In genomic region chr9:54316363-54316762, GRCm38 (mm10) we compare ENCODE assay signal across 27 mouse cellular contexts. TPM values are rescaled to one million over a fixed set of nuclear protein-coding genes. Genes with fewer than 3 reads are reported as not detected.
DNase-seq lines count a peak whose midpoint lies in the region; ATAC-seq and TF ChIP-seq lines count a peak whose summit lies in the region.
"Had no signal": no experiment of that assay in that cellular context is flagged by ENCODE, and none has a peak within 500 bp of the region (broad histone marks: within the 10 kb centered on the region; RNA-seq: fewer than 3 reads in every experiment).

No protein-coding gene starts in this region.

- no peak overlapping the region for H3K4me3 ChIP-seq in intestine, postnatal 0 days (ENCODE audit: low read depth, low read length)
- no peak overlapping the region for H3K4me3 ChIP-seq in intestine, embryonic 16.5 days (ENCODE audit: low read length)
- H3K4me3 ChIP-seq in liver, postnatal 0 days (ENCODE audit: low read depth, low read length) = no peak overlapping the region
- no peak overlapping the region for H3K4me3 ChIP-seq in liver, embryonic 12.5 days
- no peak overlapping the region for H3K4me3 ChIP-seq in stomach, postnatal 0 days (ENCODE audit: low read depth, low read length)
- H3K4me3 ChIP-seq: forebrain, embryonic 13.5 days; heart, embryonic 15.5 days; hindbrain, embryonic 13.5 days; intestine, embryonic 15.5 days; liver, embryonic 15.5 days; midbrain, embryonic 12.5 days had no signal

- 66% methylated on average over 9 of the region's 9 CpGs for WGBS in intestine, postnatal 0 days
- 74% methylated on average over 9 of the region's 9 CpGs for WGBS in intestine, embryonic 16.5 days
- WGBS in liver, postnatal 0 days (ENCODE audit: insufficient replicate concordance) = 65% methylated on average over 9 of the region's 9 CpGs
- WGBS in liver, embryonic 12.5 days (ENCODE audit: insufficient replicate concordance) = 64% methylated on average over 9 of the region's 9 CpGs
- 64% methylated on average over 9 of the region's 9 CpGs for WGBS in stomach, postnatal 0 days

- H3K4me1 ChIP-seq in intestine, postnatal 0 days (replicated peaks; ENCODE audit: control insufficient read depth, insufficient read depth, low read length) = no peaks in the 10 kb centered on the region
- H3K4me1 ChIP-seq in intestine, embryonic 16.5 days (ENCODE audit: control insufficient read depth, insufficient read depth, low read length) = no peaks in the 10 kb centered on the region
- no peaks in the 10 kb centered on the region for H3K4me1 ChIP-seq in liver, postnatal 0 days (ENCODE audit: insufficient read depth)
- no peaks in the 10 kb centered on the region for H3K4me1 ChIP-seq in liver, embryonic 12.5 days
- H3K4me1 ChIP-seq in stomach, postnatal 0 days (replicated peaks; ENCODE audit: control insufficient read depth, insufficient read depth) = no peaks in the 10 kb centered on the region
- H3K4me1 ChIP-seq: forebrain, embryonic 13.5 days; heart, embryonic 15.5 days; intestine, embryonic 15.5 days; liver, embryonic 15.5 days; midbrain, embryonic 12.5 days had no signal

- H3K9me3 ChIP-seq in intestine, postnatal 0 days (ENCODE audit: control insufficient read depth) = no peaks in the 10 kb centered on the region
- no peaks in the 10 kb centered on the region for H3K9me3 ChIP-seq in intestine, embryonic 16.5 days (ENCODE audit: control insufficient read depth, low read length)
- H3K9me3 ChIP-seq in liver, postnatal 0 days (ENCODE audit: low read length) = no peaks in the 10 kb centered on the region
- no peaks in the 10 kb centered on the region for H3K9me3 ChIP-seq in liver, embryonic 12.5 days (replicated peaks)
- H3K9me3 ChIP-seq in stomach, postnatal 0 days (ENCODE audit: control insufficient read depth, low read length) = no peaks in the 10 kb centered on the region
- H3K9me3 ChIP-seq: forebrain, embryonic 13.5 days; heart, embryonic 15.5 days; hindbrain, embryonic 13.5 days; intestine, embryonic 15.5 days; liver, embryonic 15.5 days; midbrain, embryonic 12.5 days had no signal

- DNase-seq in liver, postnatal 0 days = no peak
- peak; percentile 2 for DNase-seq in NIH3T3 (ENCODE audit: low read depth)
- no peak for DNase-seq in stomach, postnatal 0 days (ENCODE audit: low spot score)
- DNase-seq: adrenal gland, postnatal 10 days; cerebellum, adult 9-10 months; heart, postnatal 36 days; right cerebral cortex, postnatal 14 days had no signal

- no peak overlapping the region for H3K9ac ChIP-seq in intestine, postnatal 0 days (ENCODE audit: low read depth, low read length)
- no peak overlapping the region for H3K9ac ChIP-seq in intestine, embryonic 16.5 days (ENCODE audit: low read depth, low read length)
- no peak overlapping the region for H3K9ac ChIP-seq in liver, postnatal 0 days (replicated peaks)
- H3K9ac ChIP-seq in liver, embryonic 12.5 days = no peak overlapping the region
- H3K9ac ChIP-seq in stomach, postnatal 0 days (ENCODE audit: low read length) = no peak overlapping the region
- H3K9ac ChIP-seq: forebrain, embryonic 13.5 days; heart, embryonic 15.5 days; hindbrain, embryonic 13.5 days; intestine, embryonic 15.5 days; liver, embryonic 15.5 days; midbrain, embryonic 12.5 days had no signal

- no peaks in the 10 kb centered on the region for H3K36me3 ChIP-seq in intestine, postnatal 0 days (ENCODE audit: control insufficient read depth, insufficient read depth)
- no peaks in the 10 kb centered on the region for H3K36me3 ChIP-seq in intestine, embryonic 16.5 days (ENCODE audit: control insufficient read depth, insufficient read depth, low read length)
- no peaks in the 10 kb centered on the region for H3K36me3 ChIP-seq in liver, postnatal 0 days (replicated peaks; ENCODE audit: insufficient read depth, low read length)
- H3K36me3 ChIP-seq in liver, embryonic 12.5 days = no peaks in the 10 kb centered on the region
- H3K36me3 ChIP-seq in stomach, postnatal 0 days (ENCODE audit: control insufficient read depth, insufficient read depth, low read length) = no peaks in the 10 kb centered on the region
- H3K36me3 ChIP-seq: heart, embryonic 15.5 days; hindbrain, embryonic 13.5 days; intestine, embryonic 15.5 days; liver, embryonic 15.5 days; midbrain, embryonic 12.5 days had no signal

- H3K27ac ChIP-seq in intestine, postnatal 0 days (ENCODE audit: low read depth, low read length) = no peak overlapping the region
- H3K27ac ChIP-seq in intestine, embryonic 16.5 days (ENCODE audit: low read length) = no peak overlapping the region
- no peak overlapping the region for H3K27ac ChIP-seq in liver, postnatal 0 days (ENCODE audit: low read depth)
- no peak overlapping the region for H3K27ac ChIP-seq in liver, embryonic 12.5 days
- no peak overlapping the region for H3K27ac ChIP-seq in stomach, postnatal 0 days (replicated peaks)
- H3K27ac ChIP-seq: forebrain, embryonic 13.5 days; heart, embryonic 15.5 days; hindbrain, embryonic 13.5 days; intestine, embryonic 15.5 days; liver, embryonic 15.5 days; midbrain, embryonic 12.5 days had no signal

- TF ChIP-seq CTCF in intestine, postnatal 0 days (IDR thresholded peaks at IDR 0.05; ENCODE audit: low read depth) = peak; percentile 34
- TF ChIP-seq CTCF in liver, postnatal 0 days (IDR thresholded peaks at IDR 0.05; ENCODE audit: low read depth) = peak; percentile 7; the same call in 1 of the 2 replicates
- peak; percentile 48 for TF ChIP-seq CTCF in stomach, postnatal 0 days (IDR thresholded peaks at IDR 0.05; ENCODE audit: low read depth)

- no peak for ATAC-seq in intestine, postnatal 0 days
- no peak for ATAC-seq in intestine, embryonic 16.5 days
- ATAC-seq in liver, postnatal 0 days = no peak
- ATAC-seq in liver, embryonic 12.5 days = no peak
- no peak for ATAC-seq in stomach, postnatal 0 days (ENCODE audit: low FRiP score, low TSS enrichment)
- no peak for ATAC-seq in erythroid progenitor cell, adult 5-6 weeks (replicated peaks; ENCODE audit: low FRiP score, poor library complexity, severe bottlenecking)
- ATAC-seq: forebrain, embryonic 13.5 days; intestine, embryonic 15.5 days had no signal

- no peak overlapping the region for H3K4me2 ChIP-seq in intestine, postnatal 0 days (replicated peaks; ENCODE audit: low read depth)
- no peak overlapping the region for H3K4me2 ChIP-seq in intestine, embryonic 16.5 days (ENCODE audit: low read depth, low read length)
- no peak overlapping the region for H3K4me2 ChIP-seq in liver, postnatal 0 days (ENCODE audit: low read depth, low read length)
- no peak overlapping the region for H3K4me2 ChIP-seq in liver, embryonic 12.5 days
- no peak overlapping the region for H3K4me2 ChIP-seq in stomach, postnatal 0 days (replicated peaks; ENCODE audit: low read depth)
- H3K4me2 ChIP-seq: forebrain, embryonic 13.5 days; heart, embryonic 15.5 days; hindbrain, embryonic 13.5 days; intestine, embryonic 15.5 days; liver, embryonic 15.5 days; midbrain, embryonic 12.5 days had no signal

- H3K27me3 ChIP-seq in intestine, postnatal 0 days (replicated peaks; ENCODE audit: control insufficient read depth, insufficient read depth, low read length) = no peaks in the 10 kb centered on the region
- H3K27me3 ChIP-seq in intestine, embryonic 16.5 days (replicated peaks; ENCODE audit: control insufficient read depth, insufficient read depth, low read length) = no peaks in the 10 kb centered on the region
- no peaks in the 10 kb centered on the region for H3K27me3 ChIP-seq in liver, postnatal 0 days (ENCODE audit: insufficient read depth, low read length)
- no peaks in the 10 kb centered on the region for H3K27me3 ChIP-seq in liver, embryonic 12.5 days (replicated peaks)
- H3K27me3 ChIP-seq in stomach, postnatal 0 days (ENCODE audit: control insufficient read depth, insufficient read depth, low read length) = no peaks in the 10 kb centered on the region
- H3K27me3 ChIP-seq: forebrain, embryonic 13.5 days; heart, embryonic 15.5 days; hindbrain, embryonic 13.5 days; intestine, embryonic 15.5 days; liver, embryonic 15.5 days; midbrain, embryonic 12.5 days had no signal

- no peak for TF ChIP-seq EP300 in liver, postnatal 0 days (IDR thresholded peaks at IDR 0.05; ENCODE audit: low read depth)
- no peak for TF ChIP-seq EP300 in stomach, postnatal 0 days (optimal IDR thresholded peaks at IDR 0.05)

RNA-seq across cellular contexts. Expression of gene Gldn, which starts 30.1 kb away (rescaled TPM):
- not detected in 2 replicates for polyA plus RNA-seq in intestine, postnatal 0 days (2015; fragmentation: Nextera tagmentation; extraction: Ambion mirVana)
- not detected in 2 replicates for polyA plus RNA-seq in intestine, embryonic 16.5 days (2015; fragmentation: Nextera tagmentation; extraction: Ambion mirVana)
- not detected in 2 replicates for polyA plus RNA-seq in liver, postnatal 0 days (2015; fragmentation: Nextera tagmentation; extraction: Ambion mirVana)
- 0.04 TPM in 1 of 2 replicates, not detected in the other for polyA plus RNA-seq in liver, embryonic 12.5 days (2016; fragmentation: Nextera tagmentation; extraction: Ambion mirVana)
- not detected in 2 replicates for polyA plus RNA-seq in stomach, postnatal 0 days (2015; fragmentation: Nextera tagmentation; extraction: Ambion mirVana)
- total RNA-seq in erythroid progenitor cell, adult 5-6 weeks (2015; ENCODE audit: low replicate concordance) = not detected in 2 replicates
- not detected in 2 replicates for total RNA-seq in erythroid progenitor cell, adult 5-6 weeks (2017; ENCODE audit: low replicate concordance)
- total RNA-seq: megakaryocyte, adult 5-6 weeks; MEL had no signal
- polyA plus RNA-seq: heart, embryonic 15.5 days; intestine, embryonic 15.5 days; liver, embryonic 15.5 days had no signal

RNA-seq across cellular contexts. Expression of gene Cyp19a1, which starts 48.5 kb away (rescaled TPM):
- not detected in 2 replicates for polyA plus RNA-seq in intestine, postnatal 0 days (2015; fragmentation: Nextera tagmentation; extraction: Ambion mirVana)
- polyA plus RNA-seq in intestine, embryonic 16.5 days (2015; fragmentation: Nextera tagmentation; extraction: Ambion mirVana) = not detected in 2 replicates
- not detected in 2 replicates for polyA plus RNA-seq in liver, postnatal 0 days (2015; fragmentation: Nextera tagmentation; extraction: Ambion mirVana)
- polyA plus RNA-seq in liver, embryonic 12.5 days (2016; fragmentation: Nextera tagmentation; extraction: Ambion mirVana) = not detected in 2 replicates
- polyA plus RNA-seq in stomach, postnatal 0 days (2015; fragmentation: Nextera tagmentation; extraction: Ambion mirVana) = not detected in 2 replicates
- total RNA-seq in erythroid progenitor cell, adult 5-6 weeks (2015; ENCODE audit: low replicate concordance) = not detected in 2 replicates
- total RNA-seq in erythroid progenitor cell, adult 5-6 weeks (2017; ENCODE audit: low replicate concordance) = not detected in 2 replicates
- total RNA-seq: adrenal gland, postnatal 10 days; gastrocnemius, adult 8-10 months; heart, postnatal 36 days; megakaryocyte, adult 5-6 weeks; MEL had no signal
- polyA plus RNA-seq: embryonic facial prominence, embryonic 11.5 days; gonadal fat pad, adult 2 months; heart, embryonic 15.5 days; hindbrain, embryonic 13.5 days; intestine, embryonic 15.5 days; kidney, embryonic 16.5 days; large intestine, adult 2 months; limb, embryonic 11.5 days; liver, embryonic 15.5 days; midbrain, embryonic 12.5 days; neural tube, embryonic 11.5 days; thymus, postnatal 0 days had no signal
